11 mouse cellular contexts compared by ENCODE assay signal in genomic region chr14:60606194-60606593, GRCm38 (mm10). TPM values are rescaled to one million over a fixed set of nuclear protein-coding genes. Genes with fewer than 3 reads are reported as not detected.
A peak's percentile ranks its signal among the peaks of the same experiment; 100 is the strongest.
DNase-seq lines count a peak whose midpoint lies in the region; ATAC-seq and TF ChIP-seq lines count a peak whose summit lies in the region.
"Had no signal": no experiment of that assay in that cellular context is flagged by ENCODE, and none has a peak within 500 bp of the region (broad histone marks: within the 10 kb centered on the region; RNA-seq: fewer than 3 reads in every experiment).

No protein-coding gene starts in this region.

- H3K9ac ChIP-seq in stomach, postnatal 0 days (ENCODE audit: low read length) = no peak overlapping the region
- no peak overlapping the region for H3K9ac ChIP-seq in midbrain, postnatal 0 days (replicated peaks; ENCODE audit: low read length, poor library complexity, severe bottlenecking)
- H3K9ac ChIP-seq: embryonic facial prominence, embryonic 12.5 days; forebrain, postnatal 0 days had no signal

- ATAC-seq in stomach, postnatal 0 days (ENCODE audit: low FRiP score, low TSS enrichment) = peak; percentile 91
- no peak for ATAC-seq in midbrain, postnatal 0 days (ENCODE audit: low FRiP score)
- ATAC-seq: forebrain, postnatal 0 days had no signal

- DNase-seq in cerebellum, postnatal 10 days = peak; percentile 60 to 66
- DNase-seq in cerebellum, adult 11 months = no peak
- DNase-seq in urinary bladder, postnatal 14 days (ENCODE audit: low spot score) = peak; percentile 53
- DNase-seq in urinary bladder, adult 18-20 months (ENCODE audit: low spot score in 2 of 2) = no peak
- peak; percentile 83 for DNase-seq in large intestine, adult 2 months (ENCODE audit: low read depth, low spot score)
- peak; percentile 91 for DNase-seq in stomach, postnatal 0 days (ENCODE audit: low spot score)
- no peak for DNase-seq in thymus, adult 2 months
- no peak for DNase-seq in midbrain, postnatal 0 days (ENCODE audit: low spot score)
- DNase-seq: forebrain, postnatal 0 days; retina, postnatal 1 day had no signal

- peaks cover 6% of the 10 kb centered on the region; the same call in 1 of the 2 replicates for H3K4me1 ChIP-seq in stomach, postnatal 0 days (replicated peaks; ENCODE audit: control insufficient read depth, insufficient read depth)
- peaks cover 5% of the 10 kb centered on the region; the same call in 1 of the 2 replicates for H3K4me1 ChIP-seq in thymus, adult 2 months (replicated peaks; ENCODE audit: control insufficient read depth, insufficient read depth, low read length)
- no peaks in the 10 kb centered on the region for H3K4me1 ChIP-seq in midbrain, postnatal 0 days (ENCODE audit: insufficient read depth, low read length)
- H3K4me1 ChIP-seq: embryonic facial prominence, embryonic 12.5 days had no signal

- H3K9me3 ChIP-seq in stomach, postnatal 0 days (ENCODE audit: control insufficient read depth, low read length) = no peaks in the 10 kb centered on the region
- H3K9me3 ChIP-seq in midbrain, postnatal 0 days (ENCODE audit: low read length) = no peaks in the 10 kb centered on the region
- H3K9me3 ChIP-seq: embryonic facial prominence, embryonic 12.5 days had no signal

- peak overlapping the region; percentile 74; the same call in 1 of the 2 replicates for H3K27ac ChIP-seq in stomach, postnatal 0 days (replicated peaks)
- no peak overlapping the region for H3K27ac ChIP-seq in thymus, adult 2 months (ENCODE audit: control insufficient read depth, insufficient read depth, low read length)
- no peak overlapping the region for H3K27ac ChIP-seq in midbrain, postnatal 0 days (ENCODE audit: low read depth, low read length)
- H3K27ac ChIP-seq: embryonic facial prominence, embryonic 12.5 days had no signal

- no peak overlapping the region for H3K4me2 ChIP-seq in stomach, postnatal 0 days (replicated peaks; ENCODE audit: low read depth)
- H3K4me2 ChIP-seq in midbrain, postnatal 0 days (ENCODE audit: low read depth, low read length, poor library complexity, severe bottlenecking) = no peak overlapping the region
- H3K4me2 ChIP-seq: embryonic facial prominence, embryonic 12.5 days had no signal

- TF ChIP-seq EP300 in stomach, postnatal 0 days (optimal IDR thresholded peaks at IDR 0.05) = no peak

- H3K36me3 ChIP-seq in stomach, postnatal 0 days (ENCODE audit: control insufficient read depth, insufficient read depth, low read length) = no peaks in the 10 kb centered on the region
- H3K36me3 ChIP-seq in thymus, adult 2 months (ENCODE audit: control insufficient read depth, insufficient read depth, low read length) = no peaks in the 10 kb centered on the region
- H3K36me3 ChIP-seq in midbrain, postnatal 0 days (ENCODE audit: insufficient read depth, low read length) = no peaks in the 10 kb centered on the region
- H3K36me3 ChIP-seq: embryonic facial prominence, embryonic 12.5 days had no signal

- H3K4me3 ChIP-seq in stomach, postnatal 0 days (ENCODE audit: low read depth, low read length) = no peak overlapping the region
- H3K4me3 ChIP-seq in thymus, adult 2 months (ENCODE audit: control insufficient read depth, insufficient read depth, low read length) = no peak overlapping the region
- no peak overlapping the region for H3K4me3 ChIP-seq in midbrain, postnatal 0 days (ENCODE audit: low read depth, low read length)
- H3K4me3 ChIP-seq: embryonic facial prominence, embryonic 12.5 days had no signal

- TF ChIP-seq POLR2A in thymus, adult 2 months (IDR thresholded peaks at IDR 0.05; ENCODE audit: control insufficient read depth, extremely low read depth, insufficient read depth, low read length, poor library complexity) = no peak

- H3K27me3 ChIP-seq in stomach, postnatal 0 days (ENCODE audit: control insufficient read depth, insufficient read depth, low read length) = no peaks in the 10 kb centered on the region
- no peaks in the 10 kb centered on the region for H3K27me3 ChIP-seq in thymus, adult 2 months (ENCODE audit: control insufficient read depth, insufficient read depth, low read length)
- H3K27me3 ChIP-seq in midbrain, postnatal 0 days (ENCODE audit: insufficient read depth, low read length) = no peaks in the 10 kb centered on the region
- H3K27me3 ChIP-seq: embryonic facial prominence, embryonic 12.5 days had no signal

- no peak for TF ChIP-seq CTCF in stomach, postnatal 0 days (IDR thresholded peaks at IDR 0.05; ENCODE audit: low read depth)
- no peak for TF ChIP-seq CTCF in thymus, adult 2 months (IDR thresholded peaks at IDR 0.05; ENCODE audit: borderline replicate concordance, control insufficient read depth, extremely low read depth, insufficient read depth, low read length, poor library complexity)
- TF ChIP-seq CTCF in midbrain, postnatal 0 days (IDR thresholded peaks at IDR 0.05) = no peak

- WGBS in large intestine, adult 2 months = 24% methylated on average over 4 of the region's 4 CpGs
- 40% methylated on average over 4 of the region's 4 CpGs for WGBS in stomach, postnatal 0 days
- 88% methylated on average over 4 of the region's 4 CpGs for WGBS in thymus, adult 2 months
- WGBS in midbrain, postnatal 0 days = 72% methylated on average over 4 of the region's 4 CpGs

RNA-seq across cellular contexts. Expression of gene Spata13, which starts 27.6 kb away (rescaled TPM):
- polyA plus RNA-seq in large intestine, adult 2 months (2012; rRNA removed) = 10.6 and 19.7 TPM in 2 replicates
- polyA plus RNA-seq in stomach, postnatal 0 days (2015; fragmentation: Nextera tagmentation; extraction: Ambion mirVana) = 11.2 and 12.2 TPM in 2 replicates
- polyA plus RNA-seq in thymus, adult 2 months (2012; rRNA removed) = 80.6 and 99.6 TPM in 2 replicates
- 28.0 and 33.0 TPM in 2 replicates for total RNA-seq in midbrain, postnatal 0 days (2014; rRNA removed)
- 9.0 and 12.4 TPM in 2 replicates for polyA plus RNA-seq in midbrain, postnatal 0 days (2015; fragmentation: Nextera tagmentation; extraction: Ambion mirVana)

Comparison
In these comparisons a context has a peak if more than half of its experiments do, and no peak if none do; other contexts are left out.
1. DNase-seq: peak in cerebellum, postnatal 10 days (2 of 2), urinary bladder, postnatal 14 days (single experiment), large intestine, adult 2 months (single experiment) and stomach, postnatal 0 days (single experiment); none in cerebellum, adult 11 months (single experiment), urinary bladder, adult 18-20 months (0 of 2), thymus, adult 2 months (single experiment) and midbrain, postnatal 0 days (single experiment).